22 mouse cellular contexts compared by ENCODE assay signal in genomic region chr6:53920041-53920440, GRCm38 (mm10). TPM values are rescaled to one million over a fixed set of nuclear protein-coding genes. Genes with fewer than 3 reads are reported as not detected.
"Had no signal": no experiment of that assay in that cellular context is flagged by ENCODE, and none has a peak within 500 bp of the region (broad histone marks: within the 10 kb centered on the region; RNA-seq: fewer than 3 reads in every experiment).

No protein-coding gene starts in this region.

- H3K4me1 ChIP-seq: midbrain, embryonic 13.5 days; neural tube, embryonic 13.5 days; neural tube, embryonic 15.5 days had no signal

- H3K4me3 ChIP-seq: midbrain, embryonic 10.5 days; midbrain, embryonic 13.5 days; myocyte; neural tube, embryonic 13.5 days; neural tube, embryonic 15.5 days had no signal

- H3K9me3 ChIP-seq: midbrain, embryonic 10.5 days; midbrain, embryonic 13.5 days; neural tube, embryonic 13.5 days; neural tube, embryonic 15.5 days had no signal

- H3K27ac ChIP-seq: liver, embryonic 14.5 days; midbrain, embryonic 10.5 days; midbrain, embryonic 13.5 days; neural tube, embryonic 13.5 days; neural tube, embryonic 15.5 days had no signal

- DNase-seq: lung, adult 18-20 months; lung, embryonic 14.5 days; lung, postnatal 10 days; lung, postnatal 4 days; retina, postnatal 1 day; right cerebral cortex, adult 18-20 months; right cerebral cortex, postnatal 25 days; right cerebral cortex, postnatal 4 days; spleen, adult 18-20 months; thymus, adult 2 months; thymus, postnatal 14 days; thymus, postnatal 36 days had no signal

- ATAC-seq: midbrain, embryonic 13.5 days; midbrain, embryonic 16.5 days had no signal

- H3K27me3 ChIP-seq: midbrain, embryonic 13.5 days; neural tube, embryonic 13.5 days; neural tube, embryonic 15.5 days had no signal

- H3K36me3 ChIP-seq: midbrain, embryonic 10.5 days; midbrain, embryonic 13.5 days; neural tube, embryonic 13.5 days; neural tube, embryonic 15.5 days had no signal

RNA-seq across cellular contexts. Expression of gene Cpvl, which starts 58.4 kb away (rescaled TPM):
- polyA plus RNA-seq: liver, embryonic 14.5 days; liver, embryonic 16.5 days; midbrain, embryonic 13.5 days; midbrain, embryonic 16.5 days; myocyte; neural tube, embryonic 11.5 days; neural tube, embryonic 13.5 days; stomach, embryonic 14.5 days; thymus, adult 2 months had no signal
